Mouse (Mus musculus) myocyte (in vitro differentiated cells): ENCODE results near the gene Gucy2c. TPM values are rescaled to one million over a fixed set of nuclear protein-coding genes. Genes with fewer than 3 reads are reported as not detected.
A peak's percentile ranks its signal among the peaks of the same experiment; 100 is the strongest.

ENCODE experiments used
- H3K27me3 ChIP-seq: one replicate; pipeline ENCODE4 v1.6.1; 2011; ENCODE audit not compliant: control insufficient read depth, insufficient read depth, insufficient read length
- H3K36me3 ChIP-seq: one replicate; pipeline ENCODE4 v1.6.1; 2011; ENCODE audit not compliant: control insufficient read depth, insufficient read depth
- H3K4me2 ChIP-seq: one replicate; pipeline ENCODE4 v1.6.1; 2011; ENCODE audit warnings: low read depth, control low read depth
- H3K4me3 ChIP-seq: one replicate; pipeline ENCODE4 v1.5.1; 2011; ENCODE audit warnings: mild to moderate bottlenecking, control low read depth, moderate library complexity
- H3K79me2 ChIP-seq: one replicate; pipeline ENCODE4 v1.6.1; 2011; ENCODE audit not compliant: control insufficient read depth, insufficient read depth
- H3ac ChIP-seq: one replicate; pipeline ENCODE4 v1.6.1; 2011; ENCODE audit not compliant: control insufficient read depth, insufficient read length
- CEBPB ChIP-seq: IDR thresholded peaks from 2 replicates; pipeline ENCODE4 v1.6.1; 2011; ENCODE audit warnings: mild to moderate bottlenecking, moderate library complexity; ENCODE audit not compliant: poor library complexity, insufficient read depth, severe bottlenecking
- E2F4 ChIP-seq: IDR thresholded peaks from one replicate; pipeline ENCODE4 v1.6.1; 2011; ENCODE audit warnings: mild to moderate bottlenecking, control low read depth, moderate library complexity; ENCODE audit not compliant: insufficient read depth
- MAX ChIP-seq: IDR thresholded peaks from one replicate; pipeline ENCODE4 v1.6.1; 2011; ENCODE audit warnings: low read depth, mild to moderate bottlenecking, control low read depth
- MYOD1 ChIP-seq, 3 experiments: IDR thresholded peaks; one replicate each; pipeline ENCODE4 v1.6.1; 2011; ENCODE audit warnings: control low read depth in 2 of 3, low read depth in 2 of 3, mild to moderate bottlenecking in 2 of 3, moderate library complexity in 1 of 3; ENCODE audit not compliant: insufficient read length in 2 of 3, control insufficient read depth in 1 of 3
- MYOG ChIP-seq, 3 experiments: IDR thresholded peaks; one replicate each; pipeline ENCODE4 v1.6.1; 2011; ENCODE audit warnings: control low read depth in 2 of 3, low read depth in 2 of 3, mild to moderate bottlenecking in 2 of 3; ENCODE audit not compliant: insufficient read length in 2 of 3, control insufficient read depth in 1 of 3, insufficient read depth in 1 of 3
- POLR2A ChIP-seq: IDR thresholded peaks from one replicate; pipeline ENCODE4 v1.6.1; 2011; ENCODE audit warnings: low read depth, mild to moderate bottlenecking, control low read depth, moderate library complexity; ENCODE audit not compliant: insufficient read length
- POLR2AphosphoS2 ChIP-seq: IDR thresholded peaks from one replicate; pipeline ENCODE4 v1.6.1; 2011; ENCODE audit warnings: low read depth, control low read depth; ENCODE audit not compliant: insufficient read length
- REST ChIP-seq: IDR thresholded peaks from one replicate; pipeline ENCODE4 v1.6.1; 2011; ENCODE audit warnings: mild to moderate bottlenecking, control low read depth, moderate library complexity; ENCODE audit not compliant: insufficient read depth, insufficient read length
- SRF ChIP-seq: IDR thresholded peaks from one replicate; pipeline ENCODE4 v1.6.1; 2011; ENCODE audit warnings: low read depth; ENCODE audit not compliant: control insufficient read depth, insufficient read length
- TCF12 ChIP-seq: IDR thresholded peaks from one replicate; pipeline ENCODE4 v1.6.1; 2011; ENCODE audit warnings: mild to moderate bottlenecking, control low read depth; ENCODE audit not compliant: poor library complexity, insufficient read depth, severe bottlenecking
- TCF3 ChIP-seq: IDR thresholded peaks from one replicate; pipeline ENCODE4 v1.6.1; 2011; ENCODE audit warnings: low read depth, control low read depth; ENCODE audit not compliant: insufficient read length
- USF1 ChIP-seq: IDR thresholded peaks from one replicate; pipeline ENCODE4 v1.6.1; 2011; ENCODE audit warnings: low read depth, mild to moderate bottlenecking, control low read depth, moderate library complexity
- polyA plus RNA-seq: library from polyadenylated mRNA; unstranded; fragments of >200 nt; fragmentation: generic; extraction: Trizol; gene quantifications from one replicate; pipeline ENCODE4 v1.2.1, GENCODE M21; 2012; ENCODE audit warnings: missing spikeins

The Gucy2c gene
- polyA plus RNA-seq, 1 experiment = 0.01 TPM

DNA sequence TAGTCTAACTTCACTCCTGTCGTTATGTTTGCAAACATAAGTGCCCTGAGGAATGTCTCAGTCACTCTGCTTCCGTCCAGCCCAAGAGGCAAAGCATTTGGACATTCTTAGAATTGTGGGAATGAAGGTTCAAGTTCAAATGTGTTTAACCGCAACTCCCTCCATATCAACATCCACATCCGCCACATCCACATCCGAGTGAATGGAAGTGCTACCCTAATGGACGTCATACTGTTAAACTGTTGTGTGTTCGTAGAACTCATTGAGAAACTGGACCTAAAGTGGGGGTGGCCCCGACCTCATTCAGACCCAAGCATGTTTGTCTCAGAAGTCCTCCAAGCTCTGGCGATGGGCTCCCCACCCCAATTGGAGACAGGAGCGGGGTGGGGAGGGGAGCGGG, 125.8 kb downstream of the Gucy2c start:
- H3K27me3 ChIP-seq = no peaks in the 10 kb centered on the region
- no peak overlapping the region for H3ac ChIP-seq
- H3K79me2 ChIP-seq = no peaks in the 10 kb centered on the region
- no peak for TF ChIP-seq TCF12
- no peak for TF ChIP-seq SRF
- no peak for TF ChIP-seq USF1
- no peak for TF ChIP-seq POLR2A
- TF ChIP-seq MYOD1 (IDR thresholded peaks at IDR 0.05; ENCODE audit: control insufficient read depth in 1 of 3, insufficient read length in 2 of 3, low read depth in 2 of 3) = no peak
- no peaks in the 10 kb centered on the region for H3K36me3 ChIP-seq
- H3K4me2 ChIP-seq = no peak overlapping the region
- H3K4me3 ChIP-seq = no peak overlapping the region

DNA sequence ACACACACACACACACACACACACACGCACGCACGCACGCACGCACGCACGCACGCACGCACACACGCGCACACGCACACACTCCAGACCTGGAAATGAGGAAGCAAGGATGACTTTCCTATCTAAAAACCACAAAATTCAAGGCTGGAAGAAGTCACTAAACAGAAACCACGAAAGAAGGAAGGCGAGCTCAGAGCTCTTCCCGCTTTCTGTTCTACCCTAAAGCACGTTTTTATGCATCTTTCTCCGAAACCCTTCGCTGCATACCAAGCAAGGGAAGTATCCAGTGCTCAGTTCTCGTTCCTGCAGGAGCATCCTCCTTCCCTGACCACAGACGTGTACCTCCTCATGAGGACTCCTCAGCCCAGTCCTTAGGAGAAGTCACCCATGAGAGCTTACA, 127.1 kb downstream of the Gucy2c start:
- Histone ChIP-seq H3K4me3 (no peak overlapping the region), H3K4me2 (no peak overlapping the region)
- no peak for TF ChIP-seq MAX
- no peak for TF ChIP-seq REST
- TF ChIP-seq MYOD1 (IDR thresholded peaks at IDR 0.05; ENCODE audit: control insufficient read depth in 1 of 3, insufficient read length in 2 of 3, low read depth in 2 of 3) = no peak
- no peak for TF ChIP-seq E2F4
- TF ChIP-seq MYOG (IDR thresholded peaks at IDR 0.05; ENCODE audit: control insufficient read depth in 1 of 3, insufficient read depth in 1 of 3, insufficient read length in 2 of 3, low read depth in 2 of 3) = no peak
- TF ChIP-seq USF1 = no peak
- no peak for TF ChIP-seq TCF12
- no peak for TF ChIP-seq SRF
- no peak for TF ChIP-seq POLR2AphosphoS2
- no peak for TF ChIP-seq TCF3
- TF ChIP-seq POLR2A = no peak
- TF ChIP-seq CEBPB = no peak

GRCm38 (mm10) chr6:136653331-136653730, 128.2 kb downstream of the Gucy2c start:
- no peak overlapping the region for H3ac ChIP-seq
- no peak overlapping the region for H3K4me3 ChIP-seq
- H3K4me2 ChIP-seq = no peak overlapping the region
- no peaks in the 10 kb centered on the region for H3K27me3 ChIP-seq
- H3K36me3 ChIP-seq = no peaks in the 10 kb centered on the region
- no peaks in the 10 kb centered on the region for H3K79me2 ChIP-seq
- TF ChIP-seq MYOG (IDR thresholded peaks at IDR 0.05; ENCODE audit: control insufficient read depth in 1 of 3, insufficient read depth in 1 of 3, insufficient read length in 2 of 3, low read depth in 2 of 3) (no peak), POLR2AphosphoS2 (no peak), REST (no peak), USF1 (no peak), TCF3 (no peak), MAX (no peak), POLR2A (no peak), CEBPB (no peak), TCF12 (no peak), MYOD1 (IDR thresholded peaks at IDR 0.05; ENCODE audit: control insufficient read depth in 1 of 3, insufficient read length in 2 of 3, low read depth in 2 of 3) (no peak), SRF (no peak), E2F4 (no peak)

More for the DNA sequence above, 127.1 kb downstream of the Gucy2c start:
- Histone ChIP-seq H3K79me2 (no peaks in the 10 kb centered on the region), H3K36me3 (no peaks in the 10 kb centered on the region), H3ac (no peak overlapping the region), H3K27me3 (no peaks in the 10 kb centered on the region)

DNA sequence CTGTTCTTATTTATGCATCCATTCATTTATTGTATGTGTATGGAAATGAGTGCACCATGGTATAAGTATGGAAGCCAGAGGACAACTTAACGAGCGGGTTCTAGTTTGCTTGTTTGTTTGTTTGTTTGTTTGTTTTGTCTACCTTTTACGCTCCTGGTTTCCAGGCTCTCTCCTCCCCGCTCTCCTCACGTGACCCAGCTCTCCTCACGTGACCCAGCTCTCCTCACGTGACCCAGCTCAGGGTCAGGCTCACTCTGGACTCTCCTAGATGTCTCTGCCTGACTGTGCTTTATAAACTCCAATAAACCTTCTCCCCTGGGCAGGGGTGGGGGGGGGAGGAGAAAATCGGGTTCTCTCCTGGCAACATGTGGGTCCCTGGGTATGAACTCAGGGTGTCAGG, 130.9 kb downstream of the Gucy2c start:
- Histone ChIP-seq H3K36me3 (no peaks in the 10 kb centered on the region), H3K4me3 (no peak overlapping the region), H3K79me2 (no peaks in the 10 kb centered on the region), H3K4me2 (no peak overlapping the region), H3ac (no peak overlapping the region), H3K27me3 (no peaks in the 10 kb centered on the region)
- peak; percentile 36 for TF ChIP-seq USF1
- no peak for TF ChIP-seq REST

DNA sequence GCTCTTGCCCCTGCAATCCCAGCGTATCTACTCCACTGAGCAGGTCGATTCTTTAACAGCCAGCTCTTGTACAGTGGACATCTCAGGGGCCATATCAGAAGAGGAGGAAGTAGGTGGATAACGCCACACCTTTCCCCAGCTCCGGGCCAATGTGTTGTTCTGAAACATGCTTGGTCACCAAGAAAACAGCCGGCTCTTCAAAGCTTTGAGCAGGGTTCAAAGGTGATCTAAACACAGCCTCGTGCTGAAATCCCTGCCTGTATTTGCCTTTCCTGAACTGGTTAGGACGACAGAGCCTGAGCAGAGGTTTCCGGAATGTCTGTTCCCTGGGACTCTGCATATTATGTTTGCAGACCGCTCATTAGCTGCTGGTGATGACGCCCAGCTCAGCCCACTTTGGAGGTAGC, 134.1 kb downstream of the Gucy2c start:
- Histone ChIP-seq H3K36me3 (no peaks in the 10 kb centered on the region), H3K79me2 (no peaks in the 10 kb centered on the region), H3K4me2 (no peak overlapping the region), H3ac (no peak overlapping the region), H3K4me3 (no peak overlapping the region), H3K27me3 (no peaks in the 10 kb centered on the region)
- TF ChIP-seq REST (no peak), MYOG (IDR thresholded peaks at IDR 0.05; ENCODE audit: control insufficient read depth in 1 of 3, insufficient read depth in 1 of 3, insufficient read length in 2 of 3, low read depth in 2 of 3) (no peak), CEBPB (no peak), MAX (no peak), MYOD1 (IDR thresholded peaks at IDR 0.05; ENCODE audit: control insufficient read depth in 1 of 3, insufficient read length in 2 of 3, low read depth in 2 of 3) (no peak), TCF12 (no peak), TCF3 (no peak), POLR2A (no peak), POLR2AphosphoS2 (no peak), E2F4 (no peak)

Other genes starting within 250 kb of the Gucy2c start
- gene Plbd1, start 119.8 kb downstream of the Gucy2c start, polyA plus RNA-seq = 0.02 TPM
- gene Hist4h4, start 22.6 kb upstream of the Gucy2c start, polyA plus RNA-seq = 0.31 TPM
- gene H2afj, start 26.5 kb upstream of the Gucy2c start, polyA plus RNA-seq = 254 TPM
- gene BC049715, start 45.9 kb upstream of the Gucy2c start, polyA plus RNA-seq = 0.10 TPM
- gene Wbp11, start 46.5 kb upstream of the Gucy2c start, polyA plus RNA-seq = 44.6 TPM
- gene Smco3, start 53.7 kb upstream of the Gucy2c start, polyA plus RNA-seq = 0.12 TPM
- gene Art4, start 76.0 kb upstream of the Gucy2c start, polyA plus RNA-seq = not detected
- 132 TPM for gene Mgp, start 94.1 kb upstream of the Gucy2c start, polyA plus RNA-seq
- 0.05 TPM for gene Erp27, start 140.4 kb upstream of the Gucy2c start, polyA plus RNA-seq
- gene Pde6h, start 142.1 kb upstream of the Gucy2c start, polyA plus RNA-seq = 0.12 TPM
- 90.2 TPM for gene Arhgdib, start 160.1 kb upstream of the Gucy2c start, polyA plus RNA-seq